Mouse (Mus musculus): Measurements from ENCODE around the gene Kcnj2. TPM values are rescaled to one million over a fixed set of nuclear protein-coding genes. Genes with fewer than 3 reads are reported as not detected.

Kcnj2 gene
- total RNA-seq, 2 experiments from 2014 or later = 30.3 to 37.1 TPM

- intact Hi-C loops (cut with DNase I) = no loop called here
- no peak for DNase-seq
These were observed 21.0 kb downstream of the Kcnj2 start for GRCm38 (mm10) chr11:111086933-111087332.

- intact Hi-C loops (cut with DNase I) = no loop called here
- no peak for DNase-seq
These were observed 22.3 kb downstream of the Kcnj2 start for GRCm38 (mm10) chr11:111088226-111088625.

GRCm38 (mm10) chr11:111088812-111089211 lies 22.8 kb downstream of the Kcnj2 start:
- DNase-seq = no peak
- intact Hi-C loops (cut with DNase I) = no loop called here

- DNase-seq = no peak
- intact Hi-C loops (cut with DNase I) = loop anchor here (2.0 kb wide), 1 partner anchor 64 kb away; no protein-coding TSS in a partner anchor
These were observed 25.2 kb downstream of the Kcnj2 start for GRCm38 (mm10) chr11:111091117-111091516.

GRCm38 (mm10) chr11:111092967-111093366 lies 27.0 kb downstream of the Kcnj2 start:
- intact Hi-C loops (cut with DNase I) = no loop called here
- no peak for DNase-seq

- intact Hi-C loops (cut with DNase I) = no loop called here
- DNase-seq = peak in 1 of 2 experiments; percentile 11
These were observed 30.6 kb downstream of the Kcnj2 start for GRCm38 (mm10) chr11:111096612-111097011.

GRCm38 (mm10) chr11:111100131-111100530 lies 34.2 kb downstream of the Kcnj2 start:
- DNase-seq = no peak
- intact Hi-C loops (cut with DNase I) = no loop called here

GRCm38 (mm10) chr11:111100651-111101050 lies 34.7 kb downstream of the Kcnj2 start:
- intact Hi-C loops (cut with DNase I) = no loop called here
- DNase-seq = no peak

GRCm38 (mm10) chr11:111101620-111102176 lies 35.7 kb downstream of the Kcnj2 start:
- DNase-seq = no peak
- intact Hi-C loops (cut with DNase I) = no loop called here

- DNase-seq = no peak
- intact Hi-C loops (cut with DNase I) = no loop called here
These were observed 38.5 kb downstream of the Kcnj2 start for GRCm38 (mm10) chr11:111104422-111104821.

GRCm38 (mm10) chr11:111108130-111108529 lies 42.2 kb downstream of the Kcnj2 start:
- intact Hi-C loops (cut with DNase I) = no loop called here
- no peak for DNase-seq

GRCm38 (mm10) chr11:111121514-111121913 lies 55.5 kb downstream of the Kcnj2 start:
- intact Hi-C loops (cut with DNase I) = no loop called here
- DNase-seq = no peak

- intact Hi-C loops (cut with DNase I) = no loop called here
- DNase-seq = no peak
These were observed 57.4 kb downstream of the Kcnj2 start for GRCm38 (mm10) chr11:111123324-111123723.

- intact Hi-C loops (cut with DNase I) = no loop called here
- no peak for DNase-seq
These were observed 60.0 kb downstream of the Kcnj2 start for GRCm38 (mm10) chr11:111125963-111126362.

Other genes starting within 250 kb of the Kcnj2 start
- gene Kcnj16, start 98.1 kb upstream of the Kcnj2 start, total RNA-seq (2021) = under 1 TPM in 1 of 2 experiments, not detected in 1; 0.22 TPM